Mouse (Mus musculus) brain, adult 2 months (tissue): ENCODE measurements around the gene Spata7.
A peak's percentile ranks its signal among the peaks of the same experiment; 100 is the strongest.
"Not testable (repeated sequence)": the region's sequence is repeated elsewhere in the genome, so short reads cannot be mapped to it uniquely, and the experiment has no call there.

Source experiments
- DNase-seq: peaks from one replicate; pipeline ENCODE4 v3.0.0; 2011; ENCODE audit warnings: low read depth, low spot score

Spata7 gene

DNA sequence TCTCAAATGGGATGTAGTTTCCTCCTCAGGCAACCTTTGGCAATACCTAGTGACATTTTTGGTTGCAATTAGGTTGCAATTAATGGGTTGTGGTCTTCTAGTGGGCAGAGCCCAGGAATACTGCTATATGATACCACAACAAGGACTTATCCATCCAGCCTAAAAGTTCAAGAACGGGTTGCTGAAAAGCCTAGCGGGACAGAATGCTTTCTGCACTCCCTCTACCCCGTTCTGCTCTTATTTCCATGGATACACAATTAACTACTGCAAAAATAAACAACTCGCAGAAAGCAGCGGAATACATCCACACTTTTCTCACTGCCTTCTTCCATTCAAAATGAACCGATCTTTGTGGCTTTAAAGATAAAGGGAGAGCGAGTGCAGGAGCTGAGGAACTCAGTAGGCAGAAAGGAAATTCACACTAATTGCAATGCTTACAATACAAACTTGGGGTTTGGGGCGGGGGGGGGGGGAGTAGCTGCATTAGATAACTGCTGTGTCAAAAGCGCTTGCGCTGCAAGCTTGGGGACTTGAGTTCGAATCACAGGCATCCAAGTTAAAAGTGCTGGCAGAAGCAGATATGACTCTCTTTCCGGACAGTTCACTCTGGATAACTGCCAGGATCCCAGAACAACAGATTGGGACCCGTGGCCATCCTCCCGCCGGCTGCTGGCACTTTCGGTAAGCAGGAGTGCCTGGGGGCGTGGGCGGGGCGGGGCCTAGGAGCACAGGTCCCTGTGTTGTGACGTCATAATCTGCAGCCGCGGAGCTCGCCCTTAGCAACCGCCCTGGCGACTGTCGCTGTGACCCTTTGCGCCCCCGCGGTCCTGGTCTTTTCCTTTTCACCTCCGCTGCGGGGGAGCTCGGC lies at the start of gene Spata7:
Gene Spata7 (plus strand): TSS at position 766 of the 868 bp plus-strand sequence.
- peak; percentile 93 for DNase-seq

- peak; percentile 67 for DNase-seq
Measured at GRCm38 (mm10) chr12:98585302-98585701, 42.7 kb upstream of the Spata7 start.

GRCm38 (mm10) chr12:98588573-98588972 lies 39.4 kb upstream of the Spata7 start:
- no peak for DNase-seq

DNA sequence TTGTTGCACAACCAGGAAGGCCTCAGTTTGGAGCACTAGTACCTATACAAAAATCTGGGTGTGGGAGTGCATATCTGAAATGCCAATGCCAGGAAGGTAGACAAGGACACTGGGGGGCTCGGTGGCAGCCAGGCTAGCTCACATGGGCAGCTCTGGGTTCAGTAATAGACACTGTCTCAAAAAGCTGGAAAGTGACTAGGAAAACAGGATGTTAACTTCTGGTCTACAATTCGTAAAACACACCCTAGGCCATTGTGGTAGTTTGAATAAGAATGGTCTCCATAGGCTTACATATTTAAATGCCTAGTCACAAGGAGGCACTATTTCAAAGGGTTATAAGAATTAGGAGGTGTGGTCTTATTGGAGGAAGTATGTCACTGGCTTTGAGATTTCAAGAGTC lies 36.9 kb upstream of the Spata7 start:
- DNase-seq: no peak

DNA sequence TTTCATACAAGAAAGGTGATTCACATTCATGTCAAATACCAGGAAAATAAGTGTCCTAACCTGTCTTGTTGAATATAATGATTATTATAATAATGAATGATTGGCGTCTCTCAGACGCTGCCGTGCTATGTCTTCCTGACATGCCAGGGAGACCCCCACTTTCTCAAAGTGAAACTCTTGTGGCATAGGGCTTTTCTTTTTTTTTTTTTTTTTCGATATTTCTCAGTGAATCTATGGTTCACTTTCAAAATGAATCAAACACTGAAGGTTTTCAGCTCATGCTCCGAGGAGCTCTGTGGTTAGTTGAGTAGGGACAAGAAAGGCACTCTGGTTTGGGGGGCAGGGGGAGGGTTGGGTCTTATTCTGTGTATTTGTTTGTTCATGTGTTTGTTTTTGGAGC lies 27.1 kb upstream of the Spata7 start:
- DNase-seq: no peak

DNA sequence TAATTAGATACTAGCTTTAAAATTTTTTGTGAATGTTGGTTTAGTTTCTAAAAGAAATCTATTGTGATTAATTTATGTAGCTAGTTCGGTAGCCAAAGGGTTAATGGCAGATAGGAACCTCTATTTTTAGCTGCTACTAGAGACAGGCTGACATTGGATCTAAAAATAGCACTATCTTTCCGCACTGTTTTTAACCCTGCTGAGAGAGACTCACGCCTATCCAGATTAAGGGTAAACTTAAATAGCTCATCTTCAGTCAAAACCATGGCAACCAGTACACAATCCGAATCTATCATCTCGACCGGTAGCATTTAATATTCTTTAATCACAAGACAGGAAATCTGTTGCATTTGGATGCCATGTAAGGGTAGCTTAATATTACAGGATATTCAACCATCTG lies 25.8 kb upstream of the Spata7 start:
- DNase-seq: peak; percentile 55

- no peak for DNase-seq
Measured at GRCm38 (mm10) chr12:98605264-98605663, 22.7 kb upstream of the Spata7 start.

GRCm38 (mm10) chr12:98606595-98607290 lies 21.2 kb upstream of the Spata7 start:
- peak; percentile 37 for DNase-seq

- DNase-seq: peak; percentile 71
Measured at GRCm38 (mm10) chr12:98610341-98610740, 17.6 kb upstream of the Spata7 start.

GRCm38 (mm10) chr12:98614910-98615508 lies 12.9 kb upstream of the Spata7 start:
- no peak for DNase-seq

- no peak for DNase-seq
Measured at GRCm38 (mm10) chr12:98615746-98616145, 12.2 kb upstream of the Spata7 start.

GRCm38 (mm10) chr12:98619496-98619895 lies 8.5 kb upstream of the Spata7 start:
- no peak for DNase-seq

DNA sequence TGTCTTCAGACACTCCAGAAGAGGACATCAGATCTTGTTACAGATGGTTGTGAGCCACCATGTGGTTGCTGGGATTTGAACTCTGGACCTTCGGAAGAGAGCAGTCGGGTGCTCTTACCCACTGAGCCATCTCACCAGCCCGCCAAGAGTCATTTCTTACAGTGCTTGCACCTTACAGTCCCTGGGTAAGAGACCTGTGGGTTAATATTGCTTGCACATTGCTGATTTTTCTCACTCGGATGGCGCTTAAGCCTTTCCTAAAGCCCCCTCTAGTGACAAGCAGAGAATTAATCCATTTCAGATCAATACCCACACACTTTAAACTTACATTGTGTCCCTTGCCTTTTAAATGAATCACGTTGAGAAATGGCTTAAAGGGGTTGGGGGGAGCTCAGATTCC lies 7.0 kb upstream of the Spata7 start:
- DNase-seq: peak; percentile 68

GRCm38 (mm10) chr12:98623266-98623665 lies 4.7 kb upstream of the Spata7 start:
- DNase-seq: not testable (repeated sequence)

DNA sequence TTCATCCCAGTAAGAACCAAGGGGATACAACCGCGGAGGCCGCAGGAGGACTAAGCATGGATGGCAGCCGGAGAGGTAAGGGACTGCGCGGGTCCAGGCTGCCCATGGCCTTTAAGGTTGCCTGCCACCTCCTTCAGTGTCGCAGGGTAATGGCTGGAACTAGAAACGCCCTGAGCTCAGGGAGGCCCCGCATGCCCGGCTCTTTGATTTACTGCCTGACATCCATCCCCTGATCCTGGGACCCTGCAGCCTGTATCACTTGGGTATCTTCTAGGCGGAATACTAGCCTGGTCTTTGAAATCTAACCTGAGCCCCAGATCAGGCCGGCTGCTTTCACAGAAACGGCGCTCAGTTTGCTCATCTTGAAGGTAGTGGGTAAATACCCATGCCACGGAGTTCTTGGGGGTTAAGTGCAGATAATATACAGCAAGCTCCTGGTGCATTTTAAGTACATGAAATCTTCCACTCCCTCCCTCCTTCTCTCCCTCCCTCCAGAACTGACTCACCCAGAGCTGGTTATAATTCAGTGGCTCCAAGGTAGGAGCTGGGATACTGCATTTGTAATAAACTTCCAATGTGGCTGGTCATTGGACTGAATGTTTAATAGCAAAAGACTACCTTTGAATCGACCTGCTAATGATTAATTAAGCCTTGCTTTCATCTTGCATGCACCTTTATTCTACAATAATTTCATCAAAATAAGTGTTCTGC lies 458 bp downstream of the Spata7 start:
- peak; percentile 76 for DNase-seq

- DNase-seq: no peak
Measured at GRCm38 (mm10) chr12:98644852-98645251, 16.9 kb downstream of the Spata7 start.

DNA sequence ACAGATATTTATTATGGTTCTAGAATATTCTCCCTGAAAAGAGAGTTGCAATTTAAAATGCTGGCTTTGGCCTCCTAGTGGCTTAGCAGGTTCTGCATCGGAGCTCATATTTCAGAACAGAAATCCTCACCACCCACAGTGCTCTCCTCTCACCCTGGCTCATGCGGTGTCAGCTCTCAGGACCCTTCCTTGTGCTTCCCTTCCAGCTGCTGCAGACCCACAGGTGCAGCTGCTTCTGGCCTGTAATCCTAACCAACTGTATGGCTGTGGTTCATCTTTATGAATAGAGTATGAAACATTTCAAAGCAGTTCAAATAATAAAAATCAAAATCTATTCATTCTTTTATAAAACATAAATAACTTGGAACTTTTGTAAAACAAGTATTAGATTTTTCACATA lies 28.9 kb downstream of the Spata7 start:
- no peak for DNase-seq

DNA sequence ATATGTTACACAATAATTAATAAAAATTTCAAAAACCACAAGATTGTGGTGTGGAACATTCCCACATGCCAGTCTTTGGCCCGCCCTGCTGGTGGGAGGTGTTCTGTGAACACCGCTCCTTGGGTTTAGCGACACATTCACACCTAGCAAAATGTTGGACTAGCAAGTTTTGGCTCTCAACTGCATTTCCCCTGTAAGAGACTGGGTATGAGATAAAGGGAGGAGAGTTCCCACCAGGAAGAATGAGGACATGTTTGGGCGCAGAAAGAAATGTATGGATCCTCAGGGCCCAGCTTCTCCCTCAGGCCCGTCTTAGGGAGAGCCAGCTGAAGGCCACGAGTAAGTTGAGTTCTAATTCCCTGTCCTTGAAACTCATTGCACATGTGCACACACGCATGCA lies 34.7 kb downstream of the Spata7 start:
- DNase-seq: no peak

DNA sequence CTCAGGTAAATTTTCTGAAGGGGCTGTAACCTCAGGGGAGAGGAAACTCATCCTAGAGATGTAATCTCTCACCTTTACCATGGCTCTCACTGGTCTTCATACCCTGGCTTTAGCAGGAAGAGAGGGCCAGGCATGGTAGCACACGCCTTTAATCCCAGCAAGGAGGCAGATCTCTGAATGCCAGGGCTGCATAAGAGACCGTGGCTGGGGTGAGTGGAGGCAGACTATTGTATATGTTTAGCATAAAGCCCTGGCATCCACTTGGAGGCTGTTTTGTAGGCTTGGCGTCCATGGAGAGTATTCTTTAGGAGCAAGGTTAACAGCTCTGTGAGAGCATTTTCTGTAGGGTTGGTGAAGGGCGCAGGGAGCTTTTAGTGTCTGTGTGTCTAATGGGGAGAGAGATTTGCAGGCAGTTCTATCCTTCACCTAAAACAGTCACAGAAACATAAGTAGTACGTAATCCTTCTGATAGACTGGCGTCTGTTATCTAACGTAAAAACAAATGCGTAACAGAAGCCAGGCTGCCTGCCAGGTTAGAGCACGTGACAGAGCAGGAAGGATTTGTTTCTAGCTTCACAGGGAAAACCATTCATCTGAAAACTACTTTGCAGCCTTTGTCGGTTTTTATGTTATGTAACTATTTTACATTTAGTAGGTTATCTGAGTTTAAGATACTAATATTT lies 40.3 kb downstream of the Spata7 start:
- DNase-seq: peak; percentile 90

DNA sequence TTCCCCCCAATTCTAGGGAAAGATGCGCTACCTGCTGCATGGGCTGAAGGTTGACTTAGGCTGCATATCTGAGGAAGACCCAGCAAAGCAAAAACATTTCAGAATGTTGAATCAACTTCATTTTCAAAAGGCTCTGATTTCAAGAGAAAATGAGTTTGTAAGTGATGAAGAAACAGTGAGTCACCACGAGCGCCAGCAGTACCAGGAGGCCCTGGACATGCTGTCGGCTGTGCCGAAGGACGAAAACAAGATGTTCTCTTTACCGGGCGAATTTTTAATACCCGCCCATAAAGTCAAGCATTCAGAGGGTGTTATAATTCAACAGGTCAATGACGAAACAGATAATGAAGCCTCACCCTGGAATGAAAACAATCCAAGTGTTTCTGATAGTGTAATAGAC lies 41.1 kb downstream of the Spata7 start:
- peak; percentile 60 for DNase-seq

GRCm38 (mm10) chr12:98669864-98670263 lies 41.9 kb downstream of the Spata7 start:
- DNase-seq: peak; percentile 95
